Mouse (Mus musculus): ENCODE measurements at regions not wholly inside any gene's neighbourhood (a gene's known extent, or its start where the extent isn't known, plus 50 kb on each side); places are given as distances from the start of the nearest gene placed in this dataset.

GRCm38 (mm10) chr15:93763047-93763446, 167.4 kb upstream of the Prickle1 start:
- Histone ChIP-seq H3K4me3 (ENCODE audit: low read length) (no peak overlapping the region), H3K27me3 (ENCODE audit: insufficient read depth, low read length) (no peaks in the 10 kb centered on the region), H3K9me3 (ENCODE audit: low read length) (no peaks in the 10 kb centered on the region), H3K4me2 (ENCODE audit: low read depth, low read length) (no peak overlapping the region), H3K27ac (no peak overlapping the region), H3K4me1 (ENCODE audit: insufficient read depth, low read length) (no peaks in the 10 kb centered on the region), H3K36me3 (ENCODE audit: insufficient read depth, low read length) (no peaks in the 10 kb centered on the region), H3K9ac (replicated peaks; ENCODE audit: low read length) (no peak overlapping the region)
- no peak for TF ChIP-seq CTCF (IDR thresholded peaks at IDR 0.05; ENCODE audit: low read depth)
- DNase-seq (ENCODE audit: low spot score) (no peak), ATAC-seq (no peak)
- WGBS: 88% methylated on average over 5 of the region's 5 CpGs

- Histone ChIP-seq H3K4me2 (ENCODE audit: low read depth, low read length) (no peak overlapping the region), H3K9ac (replicated peaks; ENCODE audit: low read length) (no peak overlapping the region), H3K36me3 (ENCODE audit: insufficient read depth, low read length) (no peaks in the 10 kb centered on the region), H3K27me3 (ENCODE audit: insufficient read depth, low read length) (no peaks in the 10 kb centered on the region), H3K27ac (no peak overlapping the region), H3K4me1 (ENCODE audit: insufficient read depth, low read length) (no peaks in the 10 kb centered on the region), H3K4me3 (ENCODE audit: low read length) (no peak overlapping the region), H3K9me3 (ENCODE audit: low read length) (no peaks in the 10 kb centered on the region)
- DNase-seq (ENCODE audit: low spot score): no peak
- 80% methylated on average over 8 of the region's 8 CpGs for WGBS
- no peak for ATAC-seq
- no peak for TF ChIP-seq CTCF (IDR thresholded peaks at IDR 0.05; ENCODE audit: low read depth)
These were observed 162.6 kb upstream of the Prickle1 start for GRCm38 (mm10) chr15:93758204-93758836.

DNA sequence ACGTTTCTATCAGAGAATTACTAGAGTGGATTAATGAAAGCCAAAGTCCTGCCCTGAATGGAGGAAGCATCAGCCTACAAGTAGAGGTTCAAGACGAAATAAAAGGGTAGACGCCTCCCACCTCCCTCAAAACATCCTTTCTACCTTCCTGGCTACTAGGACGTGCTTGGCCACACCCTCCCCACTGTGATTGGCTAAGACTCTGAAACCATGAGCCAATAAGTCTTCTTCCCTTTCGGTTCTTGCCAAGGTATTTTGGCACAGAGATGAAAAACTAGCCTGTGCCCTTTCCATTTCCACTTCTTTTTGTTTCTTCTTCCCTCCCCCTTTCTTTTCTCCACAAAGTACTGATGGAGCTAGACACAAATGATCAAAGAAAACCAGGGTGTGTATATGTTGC, 160.3 kb upstream of the Prickle1 start:
- ATAC-seq (no peak), DNase-seq (ENCODE audit: low spot score) (no peak)
- Histone ChIP-seq H3K4me1 (ENCODE audit: insufficient read depth, low read length) (no peaks in the 10 kb centered on the region), H3K27ac (no peak overlapping the region), H3K9ac (replicated peaks; ENCODE audit: low read length) (no peak overlapping the region), H3K4me2 (ENCODE audit: low read depth, low read length) (no peak overlapping the region), H3K36me3 (ENCODE audit: insufficient read depth, low read length) (no peaks in the 10 kb centered on the region), H3K4me3 (ENCODE audit: low read length) (no peak overlapping the region), H3K9me3 (ENCODE audit: low read length) (no peaks in the 10 kb centered on the region), H3K27me3 (ENCODE audit: insufficient read depth, low read length) (no peaks in the 10 kb centered on the region)
- WGBS: 70% methylated on average over 5 of the region's 5 CpGs
- TF ChIP-seq CTCF (IDR thresholded peaks at IDR 0.05; ENCODE audit: low read depth): no peak

DNA sequence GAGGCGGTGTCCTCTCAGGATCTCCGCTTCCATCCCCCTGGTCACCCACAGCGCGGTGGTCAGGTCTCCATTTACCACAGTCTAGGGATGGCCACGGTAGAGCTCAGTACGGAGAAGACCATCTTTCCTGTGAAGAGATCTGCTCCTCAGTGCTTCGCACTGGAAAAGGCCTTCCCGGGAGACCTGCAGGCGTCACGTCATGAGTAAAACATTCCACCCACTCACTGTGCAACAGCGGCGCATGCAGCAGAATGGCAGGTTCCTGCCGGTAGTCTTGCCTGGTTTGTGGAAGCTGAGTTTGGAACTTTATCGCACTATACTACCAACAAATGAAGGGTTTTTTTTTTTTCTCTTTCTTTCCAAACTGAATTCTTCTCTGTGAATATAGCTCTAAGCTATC, 156.1 kb upstream of the Prickle1 start:
- H3K9ac ChIP-seq (replicated peaks; ENCODE audit: low read length): no peak overlapping the region
- no peak overlapping the region for H3K27ac ChIP-seq
- no peak overlapping the region for H3K4me3 ChIP-seq (ENCODE audit: low read length)
- H3K36me3 ChIP-seq (ENCODE audit: insufficient read depth, low read length): no peaks in the 10 kb centered on the region
- no peak overlapping the region for H3K4me2 ChIP-seq (ENCODE audit: low read depth, low read length)
- WGBS: 78% methylated on average over 14 of the region's 14 CpGs
- ATAC-seq (no peak), DNase-seq (ENCODE audit: low spot score) (no peak)
- H3K9me3 ChIP-seq (ENCODE audit: low read length): 0 out of 2 replicates have a peak, but pooled peaks cover 4% of the 10 kb centered on the region
- TF ChIP-seq CTCF (IDR thresholded peaks at IDR 0.05; ENCODE audit: low read depth): no peak
- H3K27me3 ChIP-seq (ENCODE audit: insufficient read depth, low read length): no peaks in the 10 kb centered on the region
- no peaks in the 10 kb centered on the region for H3K4me1 ChIP-seq (ENCODE audit: insufficient read depth, low read length)

DNA sequence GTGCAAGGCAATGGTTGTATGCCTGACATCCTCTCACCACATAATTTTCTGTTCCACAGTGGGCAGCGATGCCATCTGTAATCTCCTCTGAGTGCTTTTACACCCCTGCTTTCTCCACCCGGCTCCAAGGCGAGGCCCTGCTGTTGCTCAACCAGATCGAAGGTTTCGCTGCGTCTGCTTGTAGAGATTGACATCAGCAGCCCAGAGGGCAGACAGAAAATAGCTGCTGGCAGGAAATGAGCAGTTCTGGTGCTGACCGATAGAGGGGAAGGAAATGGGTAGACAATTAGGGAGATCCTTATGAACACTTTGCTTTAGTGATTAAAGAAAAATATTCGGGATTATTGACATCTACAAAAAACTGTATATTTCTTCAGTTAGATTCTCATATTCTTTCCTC, 155.3 kb upstream of the Prickle1 start:
- Histone ChIP-seq H3K27me3 (ENCODE audit: insufficient read depth, low read length) (no peaks in the 10 kb centered on the region), H3K4me2 (ENCODE audit: low read depth, low read length) (no peak overlapping the region), H3K27ac (no peak overlapping the region), H3K4me3 (ENCODE audit: low read length) (no peak overlapping the region), H3K36me3 (ENCODE audit: insufficient read depth, low read length) (no peaks in the 10 kb centered on the region), H3K9me3 (ENCODE audit: low read length) (0 out of 2 replicates have a peak, but pooled peaks cover 4% of the 10 kb centered on the region), H3K4me1 (ENCODE audit: insufficient read depth, low read length) (no peaks in the 10 kb centered on the region), H3K9ac (replicated peaks; ENCODE audit: low read length) (no peak overlapping the region)
- 51% methylated on average over 8 of the region's 8 CpGs for WGBS
- no peak for ATAC-seq
- DNase-seq (ENCODE audit: low spot score): peak; percentile 45
- peak; percentile 51 for TF ChIP-seq CTCF (IDR thresholded peaks at IDR 0.05; ENCODE audit: low read depth)

- no peak for TF ChIP-seq CTCF (IDR thresholded peaks at IDR 0.05; ENCODE audit: low read depth)
- DNase-seq (ENCODE audit: low spot score) (no peak), ATAC-seq (no peak)
- H3K27ac ChIP-seq: no peak overlapping the region
- 0 out of 2 replicates have a peak, but pooled peaks cover 4% of the 10 kb centered on the region for H3K9me3 ChIP-seq (ENCODE audit: low read length)
- no peaks in the 10 kb centered on the region for H3K27me3 ChIP-seq (ENCODE audit: insufficient read depth, low read length)
- no peak overlapping the region for H3K4me3 ChIP-seq (ENCODE audit: low read length)
- 76% methylated on average over 12 of the region's 12 CpGs for WGBS
- no peak overlapping the region for H3K4me2 ChIP-seq (ENCODE audit: low read depth, low read length)
- no peak overlapping the region for H3K9ac ChIP-seq (replicated peaks; ENCODE audit: low read length)
- H3K4me1 ChIP-seq (ENCODE audit: insufficient read depth, low read length): no peaks in the 10 kb centered on the region
- no peaks in the 10 kb centered on the region for H3K36me3 ChIP-seq (ENCODE audit: insufficient read depth, low read length)
These were observed 148.7 kb upstream of the Prickle1 start for GRCm38 (mm10) chr15:93744191-93744945.
